Mouse (Mus musculus) intestine, embryonic 14.5 days (tissue): ENCODE measurements at regions not wholly inside any gene's neighbourhood (a gene's known extent, or its start where the extent isn't known, plus 50 kb on each side); places are given as distances from the start of the nearest gene placed in this dataset.

Experiments used
- ATAC-seq: fragments of 200-750 bp; cut with Nextera tagmentation; replicated peaks from 2 replicates; pipeline ENCODE4 v1.8.0; 2017; ENCODE audit warnings: low read depth, moderate number of reproducible peaks, moderate TSS enrichment, moderate library complexity; ENCODE audit not compliant: low FRiP score, low TSS enrichment
- DNase-seq: peaks from one replicate; pipeline ENCODE4 v3.0.0-alpha.2; 2018; ENCODE audit warnings: low spot score
- H3K27ac ChIP-seq: fragments of 300-500 bp; sonication (generic); 2 replicates; pipeline ENCODE4 v1.5.1; 2014; ENCODE audit warnings: low read depth, mild to moderate bottlenecking, control low read depth
- H3K27me3 ChIP-seq: fragments of 300-500 bp; sonication (generic); replicated peaks from 2 replicates; pipeline ENCODE4 v1.6.1; 2014; ENCODE audit warnings: low read length, control low read depth; ENCODE audit not compliant: control insufficient read depth, insufficient read depth
- H3K36me3 ChIP-seq: fragments of 300-500 bp; sonication (generic); 2 replicates; pipeline ENCODE4 v1.6.1; 2014; ENCODE audit warnings: low read length, control low read depth; ENCODE audit not compliant: control insufficient read depth, insufficient read depth
- H3K4me1 ChIP-seq: fragments of 300-500 bp; sonication (generic); replicated peaks from 2 replicates; pipeline ENCODE4 v1.6.1; 2014; ENCODE audit warnings: low read length, control low read depth, mixed read lengths; ENCODE audit not compliant: control insufficient read depth, insufficient read depth
- H3K4me2 ChIP-seq: fragments of 300-500 bp; sonication (generic); 2 replicates; pipeline ENCODE4 v1.6.1; 2014; ENCODE audit warnings: low read length
- H3K4me3 ChIP-seq: fragments of 300-500 bp; sonication (generic); 2 replicates; pipeline ENCODE4 v1.5.1; 2014; ENCODE audit warnings: low read depth, low read length, control low read depth, mixed read lengths
- H3K9ac ChIP-seq: fragments of 300-500 bp; sonication (generic); 2 replicates; pipeline ENCODE4 v1.6.1; 2014; ENCODE audit warnings: mild to moderate bottlenecking, low read length
- H3K9me3 ChIP-seq: fragments of 300-500 bp; sonication (generic); 2 replicates; pipeline ENCODE4 v1.6.1; 2016; ENCODE audit warnings: low read length, control low read depth; ENCODE audit not compliant: control insufficient read depth
- WGBS: fragments of 180-500 bp; shearing (Covaris S2); extraction: QIAGEN DNeasy Blood & Tissue Kit; methylation state at CpG from one replicate; pipeline ENCODE4 v1.1.7; 2014; 5-methylcytosine and 5-hydroxymethylcytosine counted together

- Histone ChIP-seq H3K4me2 (no peak overlapping the region), H3K27me3 (no peaks in the 10 kb centered on the region), H3K4me1 (no peaks in the 10 kb centered on the region), H3K9me3 (no peaks in the 10 kb centered on the region), H3K4me3 (no peak overlapping the region), H3K27ac (no peak overlapping the region), H3K9ac (no peak overlapping the region), H3K36me3 (no peaks in the 10 kb centered on the region)
- 39% methylated on average over 4 of the region's 4 CpGs for WGBS
- DNase-seq (no peak), ATAC-seq (no peak)
Observed at GRCm38 (mm10) chr8:80185286-80185685, 127.5 kb upstream of the Hhip start.

DNA sequence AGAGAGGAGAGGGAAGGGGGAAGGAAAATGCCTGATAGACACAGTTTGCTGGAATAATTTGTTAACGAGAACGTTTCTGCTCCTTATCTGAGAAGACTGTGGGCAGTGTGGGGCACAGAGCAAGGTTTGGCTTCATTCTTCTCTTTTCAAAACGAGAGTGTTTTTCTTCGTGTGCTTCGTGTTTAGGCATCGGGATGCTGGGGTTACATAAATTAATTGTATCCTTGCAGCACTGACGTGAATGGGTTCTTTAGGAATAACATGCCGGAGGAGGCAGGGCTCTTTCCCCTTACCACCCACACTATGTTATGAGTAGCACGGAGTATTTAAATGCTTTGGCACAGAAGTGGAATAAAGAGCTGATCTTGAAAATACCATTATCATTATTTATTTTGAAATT lies 110.9 kb upstream of the Hhip start:
- H3K9ac ChIP-seq = no peak overlapping the region
- H3K4me2 ChIP-seq = peak overlapping the region; percentile 8; the same call in 1 of the 2 replicates
- ATAC-seq = no peak
- H3K9me3 ChIP-seq = no peaks in the 10 kb centered on the region
- DNase-seq = no peak
- H3K27me3 ChIP-seq = no peaks in the 10 kb centered on the region
- no peaks in the 10 kb centered on the region for H3K36me3 ChIP-seq
- H3K27ac ChIP-seq = no peak overlapping the region
- WGBS = 45% methylated on average over 9 of the region's 9 CpGs
- no peak overlapping the region for H3K4me3 ChIP-seq
- no peaks in the 10 kb centered on the region for H3K4me1 ChIP-seq

DNA sequence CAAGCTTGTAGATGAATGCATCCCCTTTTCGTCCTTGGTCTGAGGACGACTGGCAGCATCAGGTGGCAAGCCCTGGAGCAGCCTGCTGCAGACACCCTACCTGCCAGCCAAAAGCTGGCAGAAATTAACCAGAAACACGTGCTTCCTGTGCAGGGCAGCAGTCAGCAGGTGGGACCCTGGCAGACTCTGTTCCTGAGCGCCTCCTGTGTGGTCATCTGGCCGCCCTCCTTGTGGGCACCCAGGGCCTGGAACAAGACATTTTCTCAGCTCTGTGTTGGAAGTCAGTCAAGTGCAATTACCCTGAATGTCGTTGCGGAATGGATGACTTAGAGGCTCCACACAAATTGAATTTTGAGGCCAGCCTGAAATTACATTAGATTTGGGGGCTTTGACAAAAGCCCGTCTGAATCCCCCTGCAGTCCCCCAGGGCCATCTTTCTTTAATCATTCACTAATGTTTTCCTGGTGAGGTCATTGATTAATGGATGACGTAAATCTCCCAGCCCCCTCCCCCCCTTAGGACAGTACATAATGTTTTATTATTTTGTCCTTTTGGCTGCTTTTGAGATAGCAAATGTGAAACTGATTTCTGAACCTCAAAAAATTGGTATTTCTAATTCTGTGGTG lies 91.8 kb upstream of the Hhip start:
- Histone ChIP-seq H3K9ac (no peak overlapping the region), H3K27me3 (no peaks in the 10 kb centered on the region), H3K36me3 (no peaks in the 10 kb centered on the region), H3K9me3 (no peaks in the 10 kb centered on the region), H3K4me3 (no peak overlapping the region), H3K27ac (no peak overlapping the region), H3K4me1 (no peaks in the 10 kb centered on the region), H3K4me2 (no peak overlapping the region)
- DNase-seq (no peak), ATAC-seq (0 out of 2 replicates have a peak, but pooled peaks have one; percentile 40)
- 57% methylated on average over 9 of the region's 9 CpGs for WGBS

DNA sequence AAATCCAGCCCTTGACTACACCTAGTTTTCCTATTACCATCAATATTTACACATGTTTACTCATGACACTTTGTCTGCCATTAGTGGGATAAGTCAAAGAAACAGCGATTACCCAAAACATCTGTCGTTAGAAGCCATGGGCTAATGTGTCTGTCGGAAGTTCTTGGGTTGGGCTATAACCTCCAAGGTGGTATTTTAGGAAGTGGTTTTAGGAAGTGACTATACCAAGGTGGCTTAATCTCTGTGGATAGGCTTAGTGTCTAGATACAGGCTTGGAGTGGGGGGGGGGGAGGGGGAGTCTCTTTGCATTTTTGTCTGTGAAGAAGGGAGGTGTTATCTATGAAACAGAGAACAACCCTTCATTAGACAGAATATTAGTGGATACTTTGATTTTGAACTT lies 90.1 kb upstream of the Hhip start:
- no peak for ATAC-seq
- Histone ChIP-seq H3K9me3 (no peaks in the 10 kb centered on the region), H3K27me3 (no peaks in the 10 kb centered on the region), H3K9ac (no peak overlapping the region), H3K36me3 (no peaks in the 10 kb centered on the region), H3K4me3 (no peak overlapping the region), H3K4me1 (no peaks in the 10 kb centered on the region), H3K27ac (no peak overlapping the region), H3K4me2 (no peak overlapping the region)
- no peak for DNase-seq
- 80% methylated on average over 3 of the region's 3 CpGs for WGBS

DNA sequence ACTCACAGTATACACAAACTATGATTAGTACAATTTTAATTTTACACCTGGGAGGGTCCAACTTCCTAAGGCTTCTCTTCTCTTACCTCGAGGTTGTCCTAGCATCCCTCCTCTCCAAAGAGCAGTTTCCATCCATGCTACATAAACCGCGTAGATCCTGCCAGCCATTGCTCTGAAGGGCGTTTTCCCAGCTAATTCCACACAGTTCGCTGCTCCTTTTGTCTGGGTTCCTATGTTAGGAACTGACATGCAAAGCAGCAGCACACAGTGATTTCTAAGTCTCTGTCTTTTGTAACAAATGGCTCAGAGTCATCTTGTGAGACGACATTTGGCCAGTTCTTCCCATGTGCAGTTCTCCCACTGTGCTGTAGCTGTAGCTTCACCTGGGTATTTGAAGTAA lies 80.7 kb upstream of the Hhip start:
- DNase-seq (no peak), ATAC-seq (no peak)
- H3K4me1 ChIP-seq = no peaks in the 10 kb centered on the region
- H3K36me3 ChIP-seq = no peaks in the 10 kb centered on the region
- no peak overlapping the region for H3K27ac ChIP-seq
- no peak overlapping the region for H3K4me2 ChIP-seq
- no peak overlapping the region for H3K4me3 ChIP-seq
- no peak overlapping the region for H3K9ac ChIP-seq
- 81% methylated on average over 6 of the region's 6 CpGs for WGBS
- H3K27me3 ChIP-seq = no peaks in the 10 kb centered on the region
- H3K9me3 ChIP-seq = no peaks in the 10 kb centered on the region

- H3K9ac ChIP-seq = no peak overlapping the region
- H3K27me3 ChIP-seq = no peaks in the 10 kb centered on the region
- H3K9me3 ChIP-seq = no peaks in the 10 kb centered on the region
- H3K4me2 ChIP-seq = no peak overlapping the region
- H3K27ac ChIP-seq = no peak overlapping the region
- DNase-seq (no peak), ATAC-seq (no peak)
- no peaks in the 10 kb centered on the region for H3K4me1 ChIP-seq
- WGBS = 85% methylated on average over 3 of the region's 3 CpGs
- no peak overlapping the region for H3K4me3 ChIP-seq
- no peaks in the 10 kb centered on the region for H3K36me3 ChIP-seq
Observed at GRCm38 (mm10) chr8:80120378-80120965, 62.7 kb upstream of the Hhip start.

DNA sequence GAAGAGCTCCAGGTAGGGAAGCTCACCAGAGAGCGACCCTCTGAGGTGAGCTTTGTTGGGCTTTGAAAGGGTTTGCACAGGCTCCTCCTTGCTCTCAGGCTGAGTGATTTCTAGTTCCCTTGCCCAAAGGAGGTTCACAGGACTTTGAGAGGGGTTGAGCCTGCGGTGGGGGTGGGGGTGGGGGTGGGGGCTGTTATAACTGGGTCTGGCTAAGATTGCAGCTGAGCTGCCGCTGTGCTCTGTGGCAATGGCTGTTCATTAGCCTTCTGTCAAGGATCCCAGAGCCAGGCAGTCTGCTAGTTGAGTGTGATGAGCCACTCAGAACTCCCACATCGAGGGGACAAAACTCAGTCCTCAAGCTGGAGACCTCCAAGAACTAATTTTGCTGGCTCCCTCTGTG lies 59.5 kb upstream of the Hhip start:
- no peak for ATAC-seq
- 40% methylated on average over 4 of the region's 4 CpGs for WGBS

More for the DNA sequence above, 59.5 kb upstream of the Hhip start:
- H3K4me3 ChIP-seq = no peak overlapping the region
- no peak overlapping the region for H3K9ac ChIP-seq
- no peaks in the 10 kb centered on the region for H3K9me3 ChIP-seq
- DNase-seq = no peak
- no peaks in the 10 kb centered on the region for H3K36me3 ChIP-seq
- H3K4me2 ChIP-seq = no peak overlapping the region
- H3K27ac ChIP-seq = no peak overlapping the region
- H3K27me3 ChIP-seq = no peaks in the 10 kb centered on the region
- H3K4me1 ChIP-seq = no peaks in the 10 kb centered on the region
